Mouse (Mus musculus) olfactory bulb, adult 2 months (tissue): Measurements from ENCODE around the gene Srd5a1. TPM values are rescaled to one million over a fixed set of nuclear protein-coding genes. Genes with fewer than 3 reads are reported as not detected.

ENCODE experiments used
- H3K27ac ChIP-seq: fragments of 200-500 bp; 2 replicates; pipeline ENCODE4 v1.5.1; 2012; ENCODE audit warnings: low read depth, low read length; ENCODE audit not compliant: insufficient read depth
- H3K4me1 ChIP-seq: fragments of 200-500 bp; 2 replicates; pipeline ENCODE4 v1.6.1; 2012; ENCODE audit warnings: low read length; ENCODE audit not compliant: control insufficient read depth, insufficient read depth
- H3K4me3 ChIP-seq: fragments of 200-500 bp; 2 replicates; pipeline ENCODE4 v1.5.1; 2012; ENCODE audit warnings: mild to moderate bottlenecking, low read depth, low read length, moderate library complexity; ENCODE audit not compliant: insufficient read depth
- CTCF ChIP-seq: fragments of 200-500 bp; IDR thresholded peaks from 2 replicates; pipeline ENCODE4 v1.5.1; 2012; ENCODE audit warnings: low read depth, mild to moderate bottlenecking, low read length, moderate library complexity; ENCODE audit not compliant: insufficient read depth
- POLR2A ChIP-seq: fragments of 200-500 bp; IDR thresholded peaks from 2 replicates; pipeline ENCODE4 v1.6.1; 2012; ENCODE audit warnings: mild to moderate bottlenecking, low read depth, low read length, moderate library complexity; ENCODE audit not compliant: insufficient read depth
- WGBS: fragments of 180-500 bp; shearing (Covaris S2); methylation state at CpG from one replicate; pipeline ENCODE4 v1.1.7; 2018; 5-methylcytosine and 5-hydroxymethylcytosine counted together
- polyA plus RNA-seq: library from polyadenylated mRNA; stranded (reverse); fragments of >200 nt; gene quantifications from 2 replicates; pipeline ENCODE4 v1.2.4, GENCODE M21; 2012; ENCODE audit warnings: low replicate concordance; ENCODE audit not compliant: missing spikeins, insufficient read depth, insufficient read length

The Srd5a1 gene
- not detected in 2 replicates for polyA plus RNA-seq

- H3K4me3 ChIP-seq = peak within 1 kb of the TSS; percentile 99
- WGBS = under 1% methylated on average over 69 of the region's 69 CpGs
- peak within 1 kb of the TSS; percentile 99 for H3K27ac ChIP-seq
- TF ChIP-seq POLR2A (peak; percentile 46; the same call in 1 of the 2 replicates), CTCF (no peak)
- H3K4me1 ChIP-seq = peaks cover 4% of the 10 kb centered on the region; the same call in 1 of the 2 replicates
Observed at GRCm38 (mm10) chr13:69611398-69612174, at the start of gene Srd5a1. Gene Srd5a1, minus strand, starts transcription at chr13:69611442.

GRCm38 (mm10) chr13:69654508-69654907, 43.3 kb upstream of the Srd5a1 start:
- Histone ChIP-seq H3K27ac (no peak overlapping the region), H3K4me1 (no peaks in the 10 kb centered on the region), H3K4me3 (no peak overlapping the region)
- no peak for TF ChIP-seq POLR2A
- TF ChIP-seq CTCF = no peak
- 76% methylated on average over 3 of the region's 3 CpGs for WGBS

- no peaks in the 10 kb centered on the region for H3K4me1 ChIP-seq
- 83% methylated on average over 9 of the region's 9 CpGs for WGBS
- H3K27ac ChIP-seq = no peak overlapping the region
- TF ChIP-seq POLR2A (no peak), CTCF (no peak)
- H3K4me3 ChIP-seq = no peak overlapping the region
Observed at GRCm38 (mm10) chr13:69646481-69646880, 35.2 kb upstream of the Srd5a1 start.

GRCm38 (mm10) chr13:69645694-69646423, 34.6 kb upstream of the Srd5a1 start:
- TF ChIP-seq POLR2A (no peak), CTCF (no peak)
- H3K27ac ChIP-seq = no peak overlapping the region
- no peaks in the 10 kb centered on the region for H3K4me1 ChIP-seq
- H3K4me3 ChIP-seq = no peak overlapping the region
- WGBS = 53% methylated on average over 13 of the region's 13 CpGs

- Histone ChIP-seq H3K27ac (no peak overlapping the region), H3K4me1 (no peaks in the 10 kb centered on the region), H3K4me3 (no peak overlapping the region)
- WGBS = 81% methylated on average over 13 of the region's 13 CpGs
- no peak for TF ChIP-seq CTCF
- no peak for TF ChIP-seq POLR2A
Observed at GRCm38 (mm10) chr13:69644427-69645166, 33.4 kb upstream of the Srd5a1 start.

GRCm38 (mm10) chr13:69643937-69644336, 32.7 kb upstream of the Srd5a1 start:
- WGBS = 90% methylated on average over 2 of the region's 2 CpGs
- TF ChIP-seq CTCF (no peak), POLR2A (no peak)

GRCm38 (mm10) chr13:69642656-69643216, 31.5 kb upstream of the Srd5a1 start:
- Histone ChIP-seq H3K27ac (no peak overlapping the region), H3K4me3 (no peak overlapping the region), H3K4me1 (no peaks in the 10 kb centered on the region)
- WGBS = 83% methylated on average over 5 of the region's 5 CpGs
- TF ChIP-seq POLR2A (no peak), CTCF (no peak)

More at GRCm38 (mm10) chr13:69643937-69644336, 32.7 kb upstream of the Srd5a1 start:
- Histone ChIP-seq H3K4me1 (no peaks in the 10 kb centered on the region), H3K4me3 (no peak overlapping the region), H3K27ac (no peak overlapping the region)

- Histone ChIP-seq H3K27ac (no peak overlapping the region), H3K4me1 (no peaks in the 10 kb centered on the region), H3K4me3 (no peak overlapping the region)
- TF ChIP-seq POLR2A (no peak), CTCF (no peak)
- 95% methylated on average over 3 of the region's 3 CpGs for WGBS
Observed at GRCm38 (mm10) chr13:69641017-69641416, 29.8 kb upstream of the Srd5a1 start.

- no peak overlapping the region for H3K27ac ChIP-seq
- H3K4me1 ChIP-seq = no peaks in the 10 kb centered on the region
- no peak for TF ChIP-seq CTCF
- TF ChIP-seq POLR2A = no peak
- WGBS = 80% methylated on average over 4 of the region's 4 CpGs
- H3K4me3 ChIP-seq = no peak overlapping the region
Observed at GRCm38 (mm10) chr13:69640541-69640940, 29.3 kb upstream of the Srd5a1 start.
